Mouse (Mus musculus) CD4-positive, CD25-positive, alpha-beta regulatory T cell, adult 2 months (primary cell): ENCODE data around the gene Rimbp2.

Experiments used
- DNase-seq: peaks from one replicate; pipeline ENCODE4 v3.0.0-alpha.2; 2012; ENCODE audit warnings: low read depth, low spot score

Rimbp2 gene

GRCm38 (mm10) chr5:128845033-128845432, 108.3 kb downstream of the Rimbp2 start:
- no peak for DNase-seq

GRCm38 (mm10) chr5:128843982-128844381, 109.3 kb downstream of the Rimbp2 start:
- peak; percentile 3 for DNase-seq

GRCm38 (mm10) chr5:128841541-128841940, 111.7 kb downstream of the Rimbp2 start:
- DNase-seq: no peak

- DNase-seq: no peak
These were observed 116.2 kb downstream of the Rimbp2 start for GRCm38 (mm10) chr5:128837045-128837444.

GRCm38 (mm10) chr5:128834126-128834525, 119.2 kb downstream of the Rimbp2 start:
- no peak for DNase-seq

- DNase-seq: no peak
These were observed 130.4 kb downstream of the Rimbp2 start for GRCm38 (mm10) chr5:128822843-128823242.

GRCm38 (mm10) chr5:128819638-128820285, 133.5 kb downstream of the Rimbp2 start:
- DNase-seq: no peak

GRCm38 (mm10) chr5:128815629-128816028, 137.7 kb downstream of the Rimbp2 start:
- no peak for DNase-seq

- DNase-seq: no peak
These were observed 138.2 kb downstream of the Rimbp2 start for GRCm38 (mm10) chr5:128815078-128815477.

- DNase-seq: no peak
These were observed 140.2 kb downstream of the Rimbp2 start for GRCm38 (mm10) chr5:128813121-128813520.

GRCm38 (mm10) chr5:128811431-128811830, 141.9 kb downstream of the Rimbp2 start:
- no peak for DNase-seq

GRCm38 (mm10) chr5:128810006-128810405, 143.3 kb downstream of the Rimbp2 start:
- DNase-seq: no peak

- DNase-seq: no peak
These were observed 143.9 kb downstream of the Rimbp2 start for GRCm38 (mm10) chr5:128809406-128809805.

GRCm38 (mm10) chr5:128808547-128809182, 144.6 kb downstream of the Rimbp2 start:
- no peak for DNase-seq

GRCm38 (mm10) chr5:128807408-128807807, 145.9 kb downstream of the Rimbp2 start:
- no peak for DNase-seq

- DNase-seq: no peak
These were observed 146.8 kb downstream of the Rimbp2 start for GRCm38 (mm10) chr5:128806296-128806998.

GRCm38 (mm10) chr5:128805092-128805491, 148.2 kb downstream of the Rimbp2 start:
- no peak for DNase-seq

GRCm38 (mm10) chr5:128800592-128800991, 152.7 kb downstream of the Rimbp2 start:
- DNase-seq: no peak

- no peak for DNase-seq
These were observed 171.7 kb downstream of the Rimbp2 start for GRCm38 (mm10) chr5:128781621-128782020.

GRCm38 (mm10) chr5:128776386-128776785, 176.9 kb downstream of the Rimbp2 start:
- no peak for DNase-seq

- DNase-seq: no peak
These were observed 184.2 kb downstream of the Rimbp2 start for GRCm38 (mm10) chr5:128769026-128769631.

- DNase-seq: no peak
These were observed 192.2 kb downstream of the Rimbp2 start for GRCm38 (mm10) chr5:128761118-128761517.
